Mouse (Mus musculus) intestine, postnatal 0 days (tissue): ENCODE results near the gene Ldlrad2. TPM values are rescaled to one million over a fixed set of nuclear protein-coding genes. Genes with fewer than 3 reads are reported as not detected.

Experiments
- ATAC-seq: fragments of 200-750 bp; cut with Nextera tagmentation; 2 replicates; pipeline ENCODE4 v1.8.0; 2017; ENCODE audit warnings: mild to moderate bottlenecking, moderate TSS enrichment, moderate library complexity
- H3K27ac ChIP-seq: fragments of 300-500 bp; sonication (generic); 2 replicates; pipeline ENCODE4 v1.5.1; 2014; ENCODE audit warnings: mild to moderate bottlenecking, low read depth, low read length, moderate library complexity
- H3K27me3 ChIP-seq: fragments of 300-500 bp; sonication (generic); replicated peaks from 2 replicates; pipeline ENCODE4 v1.6.1; 2014; ENCODE audit warnings: low read length, mixed read lengths; ENCODE audit not compliant: control insufficient read depth, insufficient read depth
- H3K36me3 ChIP-seq: fragments of 300-500 bp; sonication (generic); 2 replicates; pipeline ENCODE4 v1.6.1; 2014; ENCODE audit warnings: mild to moderate bottlenecking, moderate library complexity; ENCODE audit not compliant: control insufficient read depth, insufficient read depth
- H3K4me1 ChIP-seq: fragments of 300-500 bp; sonication (generic); replicated peaks from 2 replicates; pipeline ENCODE4 v1.6.1; 2014; ENCODE audit warnings: antibody characterized with exemption, low read length, mixed read lengths; ENCODE audit not compliant: control insufficient read depth, insufficient read depth
- H3K4me2 ChIP-seq: fragments of 300-500 bp; sonication (generic); replicated peaks from 2 replicates; pipeline ENCODE4 v1.6.1; 2014; ENCODE audit warnings: low read depth, mild to moderate bottlenecking, moderate library complexity
- H3K4me3 ChIP-seq: fragments of 300-500 bp; sonication (generic); 2 replicates; pipeline ENCODE4 v1.5.1; 2014; ENCODE audit warnings: low read depth, low read length
- H3K9ac ChIP-seq: fragments of 300-500 bp; sonication (generic); 2 replicates; pipeline ENCODE4 v1.6.1; 2014; ENCODE audit warnings: mild to moderate bottlenecking, low read depth, low read length
- H3K9me3 ChIP-seq: fragments of 300-500 bp; sonication (generic); 2 replicates; pipeline ENCODE4 v1.6.1; 2016; ENCODE audit warnings: mixed run types; ENCODE audit not compliant: control insufficient read depth
- CTCF ChIP-seq: sonication (generic); IDR thresholded peaks from 2 replicates; pipeline ENCODE4 v1.5.1; 2016; ENCODE audit warnings: low read depth, mild to moderate bottlenecking, control low read depth, antibody characterized with exemption, moderate library complexity
- whole genome bisulfite sequencing: fragments of 180-500 bp; shearing (Covaris S2); extraction: QIAGEN DNeasy Blood & Tissue Kit; methylation state at CpG from one replicate; pipeline ENCODE4 v1.1.7; 2014; 5-methylcytosine and 5-hydroxymethylcytosine counted together
- polyA plus RNA-seq: library from polyadenylated mRNA; unstranded; fragments of >200 nt; fragmentation: Nextera tagmentation; extraction: Ambion mirVana; gene quantifications from 2 replicates; pipeline ENCODE4 v1.2.1, GENCODE M21; 2015

Gene Ldlrad2
- polyA plus RNA-seq, 1 experiment from 2014 or later = not detected

- Histone ChIP-seq H3K27me3 (no peaks in the 10 kb centered on the region), H3K4me1 (no peaks in the 10 kb centered on the region), H3K4me2 (no peak overlapping the region), H3K9me3 (no peaks in the 10 kb centered on the region), H3K4me3 (no peak overlapping the region), H3K27ac (no peak overlapping the region), H3K9ac (no peak overlapping the region), H3K36me3 (peaks cover 35% of the 10 kb centered on the region)
- no peak for TF ChIP-seq CTCF
- no peak for ATAC-seq
- 73% methylated on average over 11 of the region's 11 CpGs for whole genome bisulfite sequencing
Observed at GRCm38 (mm10) chr4:137603449-137604171, 29.2 kb upstream of the Ldlrad2 start.

GRCm38 (mm10) chr4:137598577-137598976 is 24.2 kb upstream of the Ldlrad2 start:
- Histone ChIP-seq H3K27me3 (no peaks in the 10 kb centered on the region), H3K4me3 (no peak overlapping the region), H3K9ac (no peak overlapping the region), H3K4me2 (no peak overlapping the region), H3K4me1 (peaks cover 21% of the 10 kb centered on the region; the same call in 1 of the 2 replicates), H3K27ac (no peak overlapping the region), H3K36me3 (no peaks in the 10 kb centered on the region; the same call in 1 of the 2 replicates), H3K9me3 (no peaks in the 10 kb centered on the region)
- WGBS = 79% methylated on average over 5 of the region's 5 CpGs
- TF ChIP-seq CTCF = no peak
- ATAC-seq = no peak

- peaks cover 21% of the 10 kb centered on the region; the same call in 1 of the 2 replicates for H3K4me1 ChIP-seq
- no peak overlapping the region for H3K4me3 ChIP-seq
- no peak for TF ChIP-seq CTCF
- H3K4me2 ChIP-seq = no peak overlapping the region
- no peaks in the 10 kb centered on the region; the same call in 1 of the 2 replicates for H3K36me3 ChIP-seq
- H3K27ac ChIP-seq = no peak overlapping the region
- 92% methylated on average over 4 of the region's 4 CpGs for WGBS
- no peak for ATAC-seq
- H3K9ac ChIP-seq = no peak overlapping the region
- no peaks in the 10 kb centered on the region for H3K9me3 ChIP-seq
- H3K27me3 ChIP-seq = no peaks in the 10 kb centered on the region
Observed at GRCm38 (mm10) chr4:137597098-137597630, 22.8 kb upstream of the Ldlrad2 start.

GRCm38 (mm10) chr4:137594496-137595270 is 20.3 kb upstream of the Ldlrad2 start:
- WGBS = 1% methylated on average over 40 of the region's 40 CpGs
- Histone ChIP-seq H3K4me2 (peak overlapping the region; percentile 67), H3K9me3 (no peaks in the 10 kb centered on the region), H3K27me3 (no peaks in the 10 kb centered on the region), H3K36me3 (no peaks in the 10 kb centered on the region; the same call in 1 of the 2 replicates), H3K9ac (peak overlapping the region; percentile 88), H3K4me3 (peak overlapping the region; percentile 93), H3K4me1 (peaks cover 21% of the 10 kb centered on the region; the same call in 1 of the 2 replicates), H3K27ac (peak overlapping the region; percentile 100)
- peak; percentile 17; the same call in 1 of the 2 replicates for TF ChIP-seq CTCF
- ATAC-seq = no peak

GRCm38 (mm10) chr4:137593601-137594495 is 19.5 kb upstream of the Ldlrad2 start, which contains the start of gene Usp48:
Gene Usp48 (plus strand): TSS chr4:137593755.
- peak; percentile 96 for ATAC-seq

More at GRCm38 (mm10) chr4:137593601-137594495, 19.5 kb upstream of the Ldlrad2 start, which contains the start of gene Usp48:
- Histone ChIP-seq H3K27me3 (no peaks in the 10 kb centered on the region), H3K4me2 (peak within 1 kb of the TSS; percentile 67), H3K4me3 (peak within 1 kb of the TSS; percentile 93), H3K27ac (peak within 1 kb of the TSS; percentile 100), H3K36me3 (no peaks in the 10 kb centered on the region; the same call in 1 of the 2 replicates), H3K9me3 (no peaks in the 10 kb centered on the region), H3K4me1 (peaks cover 21% of the 10 kb centered on the region; the same call in 1 of the 2 replicates), H3K9ac (peak within 1 kb of the TSS; percentile 88)
- under 1% methylated on average over 92 of the region's 92 CpGs for whole genome bisulfite sequencing
- TF ChIP-seq CTCF = no peak
